Mouse (Mus musculus): Measurements from ENCODE around the gene A530064D06Rik. TPM values are rescaled to one million over a fixed set of nuclear protein-coding genes. Genes with fewer than 3 reads are reported as not detected.
"Not testable (repeated sequence)": the region's sequence is repeated elsewhere in the genome, so short reads cannot be mapped to it uniquely, and the experiment has no call there.

Gene A530064D06Rik
- total RNA-seq (2021), result not detected
- long read RNA-seq, result 0 reads

DNA sequence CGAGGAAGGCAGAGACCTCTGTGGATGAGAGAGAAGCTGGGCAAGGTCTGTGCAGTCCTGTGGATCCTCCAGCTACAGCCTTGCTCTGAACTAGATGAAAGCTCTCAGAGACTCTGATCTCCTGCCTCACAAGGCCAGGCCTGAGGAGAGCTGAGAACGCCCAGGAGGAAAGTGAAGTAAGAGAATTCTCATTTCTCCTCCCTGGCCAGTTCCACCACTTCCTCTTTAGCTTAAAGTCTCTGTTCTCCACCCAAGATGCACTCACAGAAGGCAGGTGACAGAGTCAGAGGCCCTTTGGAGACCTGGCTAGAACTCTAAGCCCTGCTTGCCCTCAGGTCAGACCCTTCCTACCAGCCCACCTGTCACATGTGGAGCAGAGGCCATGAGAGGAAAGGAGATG is at the start of gene A530064D06Rik:
A530064D06Rik (minus strand) TSS at position 173 of the 400 bp plus-strand sequence.
- DNase-seq (ENCODE audit: low spot score in 2 of 2), result not testable (repeated sequence)

DNA sequence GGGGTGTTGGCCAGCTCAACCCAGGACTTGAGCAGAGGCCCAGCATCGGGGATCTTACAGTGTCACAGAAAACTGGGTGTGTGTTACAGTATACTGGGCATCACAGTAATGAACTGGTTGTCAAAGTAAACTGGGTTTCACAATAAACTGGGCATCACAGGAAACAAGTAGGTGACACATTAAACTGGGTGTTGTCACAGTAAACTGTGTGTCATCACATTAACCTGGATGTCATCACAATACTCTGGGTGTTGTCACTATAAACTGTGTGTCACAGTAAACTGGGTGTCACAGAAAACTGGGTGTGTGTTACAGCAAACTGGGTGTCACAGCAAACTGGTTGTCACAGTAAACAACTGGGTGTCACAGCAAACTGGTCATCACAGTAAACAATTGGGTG is 48.4 kb upstream of the A530064D06Rik start:
- DNase-seq (ENCODE audit: low spot score in 2 of 2), result no peak

DNA sequence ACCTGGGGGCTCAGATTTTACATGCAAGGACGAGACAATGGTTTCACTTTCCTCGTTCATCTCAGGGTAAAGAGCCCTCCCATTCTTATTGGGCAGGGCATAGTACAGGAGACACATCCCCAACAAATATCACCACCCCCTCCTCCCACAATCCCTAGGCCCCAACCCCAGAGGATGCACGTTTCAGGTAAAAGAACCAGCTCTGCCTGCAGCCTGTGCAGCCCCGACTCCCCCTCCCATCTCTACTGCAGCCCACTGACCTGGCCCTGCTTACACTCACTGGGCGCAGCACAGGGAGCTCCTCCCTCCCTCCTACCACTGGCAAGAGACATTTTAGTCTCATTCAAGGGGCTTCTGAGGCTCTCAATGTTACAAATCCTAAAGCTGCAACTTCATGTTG is 46.4 kb upstream of the A530064D06Rik start:
- no peak for DNase-seq (ENCODE audit: low spot score in 2 of 2)

DNA sequence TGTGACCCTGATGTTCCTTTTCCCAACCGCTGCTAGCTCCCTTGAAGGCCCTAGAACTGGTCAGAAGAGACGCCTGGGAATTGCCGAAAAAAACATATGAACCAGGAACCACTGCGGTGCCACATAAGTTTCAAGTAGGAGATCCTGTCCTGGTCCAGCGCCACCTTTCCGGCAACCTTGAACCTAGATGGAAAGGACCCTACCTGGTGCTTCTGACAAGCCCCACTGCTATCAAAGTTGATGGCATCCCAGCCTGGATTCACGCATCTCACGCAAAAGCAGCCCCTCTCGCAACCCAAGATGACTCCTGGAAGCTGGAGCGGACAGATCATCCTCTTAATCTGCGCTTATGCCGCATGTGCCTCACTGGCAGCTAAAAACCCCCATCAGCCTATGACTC is 45.5 kb upstream of the A530064D06Rik start:
- DNase-seq (ENCODE audit: low spot score in 2 of 2), result no peak

DNA sequence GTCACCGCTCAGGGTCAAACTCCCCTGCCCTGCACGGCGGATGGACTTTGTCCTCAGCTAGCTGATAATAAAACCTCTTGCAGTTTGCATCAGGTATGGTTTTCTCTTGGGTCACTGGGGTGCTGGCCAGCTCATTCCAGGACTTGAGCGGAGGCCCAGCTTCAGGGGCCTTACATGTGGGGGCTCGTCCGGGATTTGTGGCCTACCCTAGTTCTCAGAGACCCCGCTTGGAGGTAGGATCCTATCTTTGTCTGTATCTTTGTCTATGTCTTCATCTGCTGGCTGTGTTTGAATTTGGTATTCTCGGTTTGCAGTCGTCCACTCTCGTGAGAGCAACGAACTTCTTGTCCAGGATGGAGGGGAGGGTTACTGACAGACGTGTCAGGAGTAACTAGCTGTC is 36.0 kb upstream of the A530064D06Rik start:
- DNase-seq (ENCODE audit: low spot score in 2 of 2), result no peak

DNA sequence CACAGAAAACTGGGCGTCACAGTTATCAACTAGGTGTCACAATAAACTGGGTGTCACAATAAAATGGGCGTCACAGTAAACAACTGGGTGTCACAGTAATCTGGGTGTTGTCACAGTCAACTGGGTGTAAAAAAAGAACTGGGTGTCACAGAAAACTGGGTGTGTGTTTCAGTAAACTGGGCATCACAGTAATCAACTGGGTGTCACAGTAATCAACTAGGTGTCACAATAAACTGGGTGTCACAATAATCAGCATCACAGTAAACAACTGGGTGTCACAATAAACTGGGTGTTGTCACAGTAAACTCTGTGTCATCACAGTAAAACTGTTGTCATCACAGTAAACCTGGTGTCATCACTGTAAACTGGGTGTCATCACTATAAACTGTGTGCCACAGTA is 25.3 kb upstream of the A530064D06Rik start:
- no peak for DNase-seq (ENCODE audit: low spot score in 2 of 2)

DNA sequence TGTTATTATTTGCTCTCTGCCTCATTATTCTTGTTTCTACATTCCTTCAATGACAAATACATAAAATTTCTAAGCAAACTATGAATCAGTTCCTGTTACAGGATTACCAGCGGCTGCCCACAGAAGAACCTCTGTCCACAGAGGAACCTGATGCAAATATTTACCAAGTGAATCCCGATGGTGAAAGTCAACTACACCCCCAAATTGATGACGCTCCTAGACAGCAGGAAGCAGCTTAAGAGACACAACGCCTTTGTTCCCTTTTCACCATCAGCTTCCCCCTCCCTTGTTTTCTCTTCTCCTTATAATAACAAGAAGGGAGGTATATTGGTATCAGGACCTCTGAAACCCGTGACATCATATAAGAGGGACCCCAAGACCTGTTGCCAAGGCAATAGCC is 18.2 kb upstream of the A530064D06Rik start:
- no peak for DNase-seq (ENCODE audit: low spot score in 2 of 2)

DNA sequence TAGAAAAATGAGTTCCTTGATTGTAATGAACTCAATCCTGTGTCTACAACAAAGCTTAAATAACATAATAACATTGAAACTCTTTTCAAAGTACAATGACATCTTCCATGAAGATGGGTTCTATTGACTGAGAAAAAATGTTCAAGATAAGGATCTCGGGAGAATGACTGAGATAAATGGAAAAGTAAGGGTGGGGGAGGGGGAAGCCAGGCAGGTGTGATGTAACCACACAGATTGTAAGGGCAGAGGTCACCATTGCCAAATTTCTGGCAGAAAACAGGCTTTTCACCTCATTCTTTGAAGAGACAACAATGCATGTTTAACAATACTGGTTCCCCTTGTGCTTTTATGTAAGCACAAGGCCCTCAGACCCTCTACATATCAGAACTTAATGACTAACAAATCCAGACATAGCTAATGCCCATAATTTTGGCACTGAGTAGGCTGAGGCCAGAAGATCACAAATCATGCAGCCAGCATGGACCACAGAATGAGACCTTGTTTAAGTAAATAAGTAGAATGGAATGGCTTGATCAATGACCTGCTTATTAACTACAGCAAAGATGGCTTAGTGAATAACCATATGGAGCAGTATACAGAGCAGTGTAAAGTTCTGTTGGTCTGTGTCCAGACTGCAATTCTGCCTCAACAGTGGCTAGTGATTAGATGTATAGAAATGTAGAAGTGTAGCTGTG is 9.5 kb downstream of the A530064D06Rik start:
- DNase-seq (ENCODE audit: low spot score in 2 of 2), result no peak

DNA sequence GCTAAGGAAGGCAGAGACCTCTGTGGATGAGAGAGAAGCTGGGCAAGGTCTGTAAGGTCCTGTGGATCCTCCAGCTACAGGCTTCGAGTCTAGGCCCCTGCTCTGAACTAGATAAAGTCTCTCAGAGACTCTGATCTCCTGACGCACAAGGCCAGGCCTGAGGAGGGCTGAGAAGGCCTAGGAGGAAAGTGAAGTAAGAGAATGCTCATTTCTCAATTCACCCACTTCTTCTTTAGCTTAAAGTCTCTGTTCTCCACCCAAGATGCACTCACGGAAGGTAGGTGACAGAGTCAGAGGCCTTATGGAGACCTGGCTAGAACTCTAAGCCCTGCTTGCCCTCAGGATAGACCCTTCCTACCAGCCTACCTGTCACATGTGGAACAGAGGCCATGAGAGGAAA is 21.0 kb downstream of the A530064D06Rik start, which contains the start of gene 9830107B12Rik:
9830107B12Rik (minus strand) TSS at position 149 of the 400 bp plus-strand sequence.
- peak in 1 of 2 experiments; percentile 3 for DNase-seq (ENCODE audit: low spot score in 2 of 2)

DNA sequence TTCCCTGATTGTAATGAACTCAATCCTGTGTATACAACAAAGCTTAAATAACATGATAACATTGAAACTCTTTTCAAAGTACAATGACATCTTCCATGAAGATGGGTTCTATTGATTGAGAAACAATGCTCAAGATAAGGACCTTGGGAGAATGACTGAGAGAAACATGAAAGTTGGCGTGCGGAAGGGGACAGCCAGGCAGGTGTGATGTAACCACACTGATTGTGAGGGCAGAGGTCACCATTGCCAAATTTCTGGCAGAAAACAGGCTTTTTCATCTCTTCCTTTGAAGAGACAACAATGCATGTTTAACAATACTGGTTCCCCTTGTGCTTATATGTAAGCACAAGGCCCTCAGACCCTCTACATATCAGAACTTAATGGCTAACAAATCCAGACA is 34.3 kb downstream of the A530064D06Rik start:
- DNase-seq (ENCODE audit: low spot score in 2 of 2), result no peak

DNA sequence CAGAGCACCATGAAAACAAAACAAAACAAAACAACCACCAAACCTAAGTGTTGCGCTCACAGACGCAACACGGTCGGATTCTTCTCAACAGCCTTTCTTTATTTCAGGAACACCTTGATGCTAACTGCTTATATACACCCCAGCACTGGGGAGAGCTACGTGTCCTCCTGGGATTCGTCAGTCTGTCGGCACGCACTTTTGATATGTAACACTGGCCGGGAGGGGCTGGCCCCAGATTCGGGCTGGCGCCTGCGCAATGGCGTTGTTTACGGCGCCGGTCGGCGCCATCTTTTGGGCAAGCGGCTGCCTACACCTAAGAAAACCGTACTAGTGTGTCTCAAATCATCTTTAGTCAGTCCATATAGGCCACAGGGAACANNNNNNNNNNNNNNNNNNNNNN is 46.6 kb downstream of the A530064D06Rik start:
- DNase-seq (ENCODE audit: low spot score in 2 of 2), result no peak

DNA sequence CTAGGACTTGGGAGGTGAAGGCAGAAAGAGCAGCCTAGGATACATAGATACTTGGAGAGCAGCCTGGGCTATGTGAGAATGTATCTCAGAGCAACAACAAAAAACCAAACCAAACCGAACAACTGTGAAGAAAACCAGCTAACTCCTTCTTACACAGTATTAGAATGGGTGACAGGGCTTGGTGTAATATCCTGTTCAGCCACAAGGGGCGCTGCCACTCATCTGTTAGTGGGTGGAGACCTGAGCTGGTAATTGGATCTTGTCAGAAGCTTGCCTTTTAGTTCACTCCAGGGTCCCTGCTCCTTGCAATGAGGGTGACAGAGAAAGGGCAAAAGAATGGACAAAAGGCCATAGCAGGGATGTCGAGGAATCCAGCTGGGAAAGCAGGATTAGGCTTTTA is 47.4 kb downstream of the A530064D06Rik start:
- peak; percentile 85 to 86 for DNase-seq (ENCODE audit: low spot score in 2 of 2)

DNA sequence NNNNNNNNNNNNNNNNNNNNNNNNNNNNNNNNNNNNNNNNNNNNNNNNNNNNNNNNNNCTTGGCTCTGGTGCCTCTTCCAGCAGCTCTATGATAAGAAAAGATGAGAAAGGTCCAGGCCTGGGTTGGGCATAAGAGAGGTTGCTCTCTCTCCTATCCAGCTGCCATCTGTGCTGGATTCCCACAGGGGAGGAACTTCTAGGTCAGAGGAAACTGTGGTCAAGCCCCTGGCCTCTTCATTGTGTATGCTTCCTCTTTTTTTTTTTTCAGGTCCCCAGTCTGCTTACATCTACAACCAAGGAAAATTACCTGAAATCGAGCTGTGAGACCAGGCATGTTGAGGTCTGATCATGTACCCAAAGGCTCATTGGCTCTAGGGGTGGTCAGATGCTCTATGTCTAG is 48.5 kb downstream of the A530064D06Rik start:
- no peak for DNase-seq (ENCODE audit: low spot score in 2 of 2)

DNA sequence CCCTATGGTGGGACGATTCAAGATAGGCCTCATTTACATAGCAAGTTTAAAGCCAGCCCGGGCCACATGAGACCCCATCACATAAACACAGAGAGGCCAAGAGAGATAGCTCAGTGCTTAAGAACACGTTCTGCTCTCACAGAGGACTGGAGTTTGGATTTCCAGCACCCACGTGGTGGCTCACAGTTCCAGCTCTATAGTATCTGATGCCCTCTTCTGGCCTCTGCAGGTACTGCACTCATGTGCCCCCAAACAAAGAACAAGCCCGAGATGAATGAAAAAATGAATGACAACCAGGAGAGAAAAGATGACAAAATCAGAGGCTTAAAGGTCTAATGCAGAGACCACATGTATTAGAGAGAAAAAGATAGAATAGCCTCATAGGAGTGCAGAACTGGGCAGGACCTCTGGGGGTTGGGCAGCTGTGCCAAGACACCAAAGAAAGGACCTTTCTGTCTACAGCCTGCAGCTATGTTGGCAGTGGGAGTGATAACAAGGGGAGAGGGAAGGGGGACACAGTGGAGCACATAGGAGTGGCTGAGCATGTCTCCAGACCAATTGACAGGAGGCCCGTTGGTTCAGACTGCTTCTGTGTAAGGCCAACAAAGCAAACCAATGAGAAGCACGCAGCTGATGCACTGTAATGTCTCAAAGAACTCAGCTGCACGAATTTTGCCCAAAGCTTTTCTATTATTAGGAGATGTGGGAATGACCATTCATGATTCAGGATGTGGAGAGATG is 56.4 kb downstream of the A530064D06Rik start:
- peak; percentile 56 to 62 for DNase-seq (ENCODE audit: low spot score in 2 of 2)

DNA sequence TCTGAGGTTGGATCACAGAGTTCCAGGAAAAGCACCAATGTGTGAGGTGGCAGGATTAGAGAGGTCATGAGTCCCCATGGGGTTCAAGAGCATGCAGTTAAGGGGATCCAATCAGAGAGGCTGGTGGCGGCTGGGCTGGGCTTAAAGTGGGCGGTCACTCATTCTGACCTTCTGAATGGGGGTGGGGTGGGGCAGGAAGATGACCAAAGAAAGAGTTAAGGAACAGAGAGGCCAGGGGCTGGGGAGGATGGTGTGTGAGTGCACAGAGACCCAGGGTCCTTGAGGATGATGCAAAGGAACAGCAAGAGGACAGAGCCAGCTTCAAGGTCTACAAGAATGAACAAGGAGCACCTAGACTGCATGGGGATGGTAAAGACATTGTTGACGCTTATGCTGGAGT is 58.6 kb downstream of the A530064D06Rik start:
- no peak for DNase-seq (ENCODE audit: low spot score in 2 of 2)

DNA sequence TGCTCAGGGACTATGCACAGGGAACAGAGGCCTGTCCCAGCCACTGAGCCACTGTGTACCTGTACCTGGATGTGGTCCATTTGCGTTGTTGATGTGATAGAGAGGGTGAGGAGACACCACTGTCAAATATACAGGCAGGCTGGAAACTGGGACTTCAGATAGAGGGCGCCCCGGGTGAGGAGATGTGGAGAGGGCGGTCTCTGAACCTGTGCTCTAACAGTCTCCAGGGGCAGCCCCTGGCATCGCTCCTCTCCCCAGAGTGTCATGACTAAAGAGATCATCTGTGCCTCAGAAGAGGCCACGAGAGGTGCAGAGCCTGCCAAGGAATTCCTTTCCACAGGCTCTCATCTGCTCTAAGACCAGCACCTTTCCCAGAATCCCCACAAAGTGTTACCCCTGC is 59.2 kb downstream of the A530064D06Rik start:
- DNase-seq (ENCODE audit: low spot score in 2 of 2), result no peak

DNA sequence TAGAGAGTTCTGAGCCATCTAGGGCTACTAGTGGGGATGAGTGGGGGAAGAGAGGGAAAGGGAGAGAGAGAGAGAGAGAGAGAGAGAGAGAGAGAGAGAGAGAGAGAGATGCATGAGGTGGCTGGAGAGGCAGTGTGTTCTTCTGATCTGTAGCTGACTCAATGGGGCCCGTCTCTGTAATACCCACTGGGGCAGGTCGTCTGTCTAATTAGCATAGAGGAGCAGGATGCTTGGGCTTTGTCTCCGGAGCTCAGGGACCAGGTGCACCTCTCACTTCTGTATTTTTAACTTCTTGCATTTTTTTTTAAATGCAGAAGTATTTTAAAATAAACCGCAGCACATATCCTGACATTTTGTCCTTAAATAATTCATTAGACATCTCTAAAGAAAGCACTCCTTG is 59.7 kb downstream of the A530064D06Rik start:
- DNase-seq (ENCODE audit: low spot score in 2 of 2), result no peak

DNA sequence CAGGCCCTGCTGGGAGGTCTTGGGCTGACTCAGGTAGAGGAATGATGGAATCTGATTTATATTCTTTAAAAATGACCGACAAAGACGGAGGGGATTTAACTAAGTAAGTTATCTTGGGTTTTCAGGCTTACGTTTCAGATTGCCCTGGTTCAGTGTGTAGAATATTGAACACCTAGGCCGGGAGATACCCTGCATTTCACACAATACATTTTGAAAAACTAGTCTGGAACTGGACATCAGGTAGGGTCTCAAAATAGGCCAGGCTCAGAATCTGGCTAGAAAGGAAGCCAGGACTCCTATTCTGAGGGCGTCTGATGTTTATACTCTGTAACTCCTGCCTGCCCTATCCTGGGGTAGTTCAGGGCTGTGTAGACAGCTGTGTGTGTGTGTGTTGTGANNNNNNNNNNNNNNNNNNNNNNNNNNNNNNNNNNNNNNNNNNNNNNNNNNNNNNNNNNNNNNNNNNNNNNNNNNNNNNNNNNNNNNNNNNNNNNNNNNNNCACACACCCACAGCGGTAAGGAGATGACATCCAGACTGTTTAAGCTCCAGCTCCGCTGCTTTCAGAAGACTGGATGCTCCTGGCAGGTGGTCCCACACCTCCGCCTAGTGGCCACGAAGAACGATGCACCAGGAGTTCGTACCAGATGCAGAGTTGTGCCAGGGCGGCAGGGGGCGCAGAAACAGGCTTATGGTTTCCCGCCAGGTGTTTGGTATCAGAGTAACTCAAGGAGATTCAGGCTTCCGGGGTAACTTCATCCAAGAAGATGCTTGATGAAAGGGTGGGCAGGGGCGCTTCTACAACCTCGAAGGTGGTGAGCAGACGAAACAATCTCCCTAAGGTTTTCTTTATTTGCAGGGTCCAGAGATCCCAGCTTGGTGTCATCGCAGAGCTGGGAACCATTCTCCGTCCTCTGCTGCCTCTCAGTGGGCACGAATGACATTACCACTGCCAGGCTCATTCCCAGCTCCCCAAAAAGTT is 66.3 kb downstream of the A530064D06Rik start:
- peak; percentile 89 to 90 for DNase-seq (ENCODE audit: low spot score in 2 of 2)

DNA sequence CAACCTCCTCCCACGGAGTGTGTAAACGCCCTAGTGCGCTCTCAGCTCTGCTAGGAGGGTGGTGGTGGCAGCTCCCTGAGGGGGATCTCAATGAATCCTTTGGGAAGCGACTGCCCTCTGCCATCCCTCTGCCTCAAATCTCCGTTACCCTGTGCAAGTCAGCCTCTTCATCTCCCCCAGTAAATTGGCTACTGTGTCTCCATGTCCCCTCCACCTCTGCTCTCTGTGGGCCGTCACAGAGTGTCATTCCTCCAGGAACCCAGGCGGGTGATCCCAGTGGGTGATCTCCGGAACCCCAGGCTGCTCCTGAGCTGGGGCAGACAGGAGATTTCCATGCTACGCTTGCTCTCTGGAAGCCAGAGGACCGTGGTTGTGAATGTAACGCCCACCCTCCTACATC is 67.8 kb downstream of the A530064D06Rik start:
- no peak for DNase-seq (ENCODE audit: low spot score in 2 of 2)

Measured in layer of hippocampus, postnatal 10 days (tissue).